ENCODE assay signal across 23 mouse cellular contexts in the genomic region with DNA sequence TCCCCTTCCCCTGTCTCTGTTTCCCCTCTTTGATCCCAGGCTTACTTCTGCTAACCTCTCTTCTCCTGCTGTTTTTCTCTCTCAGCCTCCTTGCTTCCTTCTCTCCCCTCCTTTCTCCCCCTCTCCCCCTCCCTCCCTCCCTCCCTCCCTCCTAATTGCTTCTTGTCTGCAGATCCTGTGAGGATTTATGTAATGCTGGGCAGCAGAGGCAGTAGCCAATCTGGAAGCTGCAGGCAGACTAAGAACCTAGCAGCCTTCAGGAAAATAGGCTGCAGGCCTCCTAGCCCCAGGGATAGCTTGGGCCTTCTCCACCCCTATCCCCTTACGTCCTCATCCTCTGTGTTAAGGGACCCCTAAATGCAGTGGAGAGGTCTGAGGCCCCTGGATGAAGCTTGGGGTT.
A peak's percentile ranks its signal among the peaks of the same experiment; 100 is the strongest.
DNase-seq lines count a peak whose midpoint lies in the region; ATAC-seq and TF ChIP-seq lines count a peak whose summit lies in the region.
"Had no signal": no experiment of that assay in that cellular context is flagged by ENCODE, and none has a peak within 500 bp of the region (broad histone marks: within the 10 kb centered on the region; RNA-seq: fewer than 3 reads in every experiment).

No protein-coding gene starts in this region.

- no peaks in the 10 kb centered on the region for H3K9me3 ChIP-seq in midbrain, embryonic 11.5 days (ENCODE audit: control insufficient read depth, low read length)
- H3K9me3 ChIP-seq in midbrain, embryonic 10.5 days (replicated peaks), result no peaks in the 10 kb centered on the region
- H3K9me3 ChIP-seq: liver, embryonic 15.5 days; lung, embryonic 15.5 days; megakaryocyte, embryonic 14.5 days had no signal

- H3K27ac ChIP-seq in midbrain, embryonic 11.5 days (ENCODE audit: low read depth, low read length), result no peak overlapping the region
- no peak overlapping the region for H3K27ac ChIP-seq in midbrain, embryonic 10.5 days (replicated peaks)
- H3K27ac ChIP-seq: left cerebral cortex, adult 2 months; liver, embryonic 15.5 days; lung, embryonic 15.5 days had no signal

- 60% methylated on average over 1 of the region's 1 CpGs for WGBS in midbrain, embryonic 11.5 days
- 54% methylated on average over 1 of the region's 1 CpGs for WGBS in midbrain, embryonic 10.5 days

- peak; percentile 59 for DNase-seq in midbrain, embryonic 11.5 days (ENCODE audit: low spot score, missing footprints)
- DNase-seq in midbrain, embryonic 10.5 days (ENCODE audit: low spot score), result no peak
- peak; percentile 73 for DNase-seq in brain, adult 2 months (ENCODE audit: low read depth, low spot score)
- DNase-seq in brain, embryonic 14.5 days (ENCODE audit: low read depth), result peak; percentile 66
- DNase-seq in retina, postnatal 1 day, result peak; percentile 56
- no peak for DNase-seq in adipocyte (ENCODE audit: low spot score)
- DNase-seq: adrenal gland, postnatal 10 days; cerebellum, adult 9-11 months; heart, postnatal 4 days; kidney, adult 18-20 months; kidney, postnatal 4 days; layer of hippocampus, adult 9-11 months; liver; lung, postnatal 36 days; thymus, postnatal 14 days had no signal

- no peaks in the 10 kb centered on the region for H3K36me3 ChIP-seq in midbrain, embryonic 11.5 days (ENCODE audit: control insufficient read depth, insufficient read depth, low read length)
- H3K36me3 ChIP-seq in midbrain, embryonic 10.5 days, result no peaks in the 10 kb centered on the region
- H3K36me3 ChIP-seq: liver, embryonic 15.5 days; lung, embryonic 15.5 days had no signal

- no peaks in the 10 kb centered on the region for H3K27me3 ChIP-seq in midbrain, embryonic 11.5 days (ENCODE audit: control insufficient read depth, insufficient read depth, low read length)
- H3K27me3 ChIP-seq in midbrain, embryonic 10.5 days (ENCODE audit: low read depth, poor library complexity, severe bottlenecking), result peaks cover 4% of the 10 kb centered on the region; the same call in 1 of the 2 replicates
- H3K27me3 ChIP-seq: lung, embryonic 15.5 days had no signal

- no peak overlapping the region for H3K9ac ChIP-seq in midbrain, embryonic 11.5 days (ENCODE audit: low read length)
- H3K9ac ChIP-seq: liver, embryonic 15.5 days; lung, embryonic 15.5 days had no signal

- no peak for TF ChIP-seq CTCF in brain, embryonic 14.5 days (IDR thresholded peaks at IDR 0.05; ENCODE audit: borderline replicate concordance, extremely low read depth, insufficient read depth, insufficient read length)

- no peak for TF ChIP-seq POLR2A in brain, embryonic 14.5 days (IDR thresholded peaks at IDR 0.05; ENCODE audit: borderline replicate concordance, extremely low read depth, insufficient read depth, insufficient read length, poor library complexity, severe bottlenecking)

- no peak overlapping the region for H3K4me2 ChIP-seq in midbrain, embryonic 11.5 days
- H3K4me2 ChIP-seq: liver, embryonic 15.5 days; lung, embryonic 15.5 days had no signal

- H3K4me3 ChIP-seq in midbrain, embryonic 11.5 days (ENCODE audit: low read depth, low read length), result no peak overlapping the region
- H3K4me3 ChIP-seq in midbrain, embryonic 10.5 days, result no peak overlapping the region
- H3K4me3 ChIP-seq: left cerebral cortex, adult 2 months; liver, embryonic 15.5 days; lung, embryonic 15.5 days; megakaryocyte, embryonic 14.5 days; myocyte had no signal

- H3K4me1 ChIP-seq in midbrain, embryonic 11.5 days (ENCODE audit: control insufficient read depth, insufficient read depth, low read length), result no peaks in the 10 kb centered on the region
- peaks cover 5% of the 10 kb centered on the region for H3K4me1 ChIP-seq in midbrain, embryonic 10.5 days
- H3K4me1 ChIP-seq: liver, embryonic 15.5 days; lung, embryonic 15.5 days had no signal

- ATAC-seq in midbrain, embryonic 11.5 days (ENCODE audit: low FRiP score), result no peak
- ATAC-seq in erythroblast, adult 5-6 weeks (replicated peaks; ENCODE audit: low FRiP score, poor library complexity, severe bottlenecking), result no peak
- ATAC-seq: activated CD4-positive, CD25-positive, alpha-beta regulatory T cell, adult 4 months; inflammation-experienced regulatory T-cells, adult 6 months had no signal

Comparison
In these comparisons a context has a peak if more than half of its experiments do, and no peak if none do; other contexts are left out.
1. DNase-seq: peak in midbrain, embryonic 11.5 days (single experiment), brain, adult 2 months (single experiment), brain, embryonic 14.5 days (single experiment) and retina, postnatal 1 day (single experiment); none in midbrain, embryonic 10.5 days (single experiment) and adipocyte (single experiment).